Mouse (Mus musculus) cerebellum, adult 18-20 months (tissue): ENCODE data around the gene Pip4k2a.

Source experiments
- DNase-seq, 2 experiments: peaks; one replicate each; pipeline ENCODE4 v3.0.0; 2021

Gene Pip4k2a

GRCm38 (mm10) chr2:18891991-18892537 lies 105.9 kb downstream of the Pip4k2a start:
- DNase-seq = no peak

GRCm38 (mm10) chr2:18890227-18891001 lies 107.5 kb downstream of the Pip4k2a start:
- no peak for DNase-seq

- no peak for DNase-seq
These were observed 113.6 kb downstream of the Pip4k2a start for GRCm38 (mm10) chr2:18884277-18884676.

- no peak for DNase-seq
These were observed 123.3 kb downstream of the Pip4k2a start for GRCm38 (mm10) chr2:18874626-18875025.

- no peak for DNase-seq
These were observed 123.9 kb downstream of the Pip4k2a start for GRCm38 (mm10) chr2:18874063-18874462.

GRCm38 (mm10) chr2:18873440-18873839 lies 124.5 kb downstream of the Pip4k2a start:
- no peak for DNase-seq

GRCm38 (mm10) chr2:18872797-18873196 lies 125.1 kb downstream of the Pip4k2a start:
- DNase-seq = peak; percentile 58 to 70

GRCm38 (mm10) chr2:18871087-18871486 lies 126.8 kb downstream of the Pip4k2a start:
- no peak for DNase-seq

GRCm38 (mm10) chr2:18867069-18867468 lies 130.9 kb downstream of the Pip4k2a start:
- DNase-seq = no peak

GRCm38 (mm10) chr2:18864719-18865118 lies 133.2 kb downstream of the Pip4k2a start:
- no peak for DNase-seq

GRCm38 (mm10) chr2:18861607-18862158 lies 136.2 kb downstream of the Pip4k2a start:
- no peak for DNase-seq

GRCm38 (mm10) chr2:18860686-18861085 lies 137.2 kb downstream of the Pip4k2a start:
- DNase-seq = peak; percentile 52 to 56

GRCm38 (mm10) chr2:18857952-18858351 lies 140.0 kb downstream of the Pip4k2a start:
- no peak for DNase-seq

- no peak for DNase-seq
These were observed 141.5 kb downstream of the Pip4k2a start for GRCm38 (mm10) chr2:18856461-18856860.

GRCm38 (mm10) chr2:18855246-18855645 lies 142.7 kb downstream of the Pip4k2a start:
- DNase-seq = no peak

- no peak for DNase-seq
These were observed 144.6 kb downstream of the Pip4k2a start for GRCm38 (mm10) chr2:18853345-18853744.

- no peak for DNase-seq
These were observed 147.3 kb downstream of the Pip4k2a start for GRCm38 (mm10) chr2:18850657-18851056.

GRCm38 (mm10) chr2:18848074-18848629 lies 149.8 kb downstream of the Pip4k2a start:
- no peak for DNase-seq

GRCm38 (mm10) chr2:18842527-18842926 lies 155.4 kb downstream of the Pip4k2a start:
- DNase-seq = no peak

GRCm38 (mm10) chr2:18841051-18841450 lies 156.9 kb downstream of the Pip4k2a start:
- no peak for DNase-seq

GRCm38 (mm10) chr2:18839532-18839931 lies 158.4 kb downstream of the Pip4k2a start:
- no peak for DNase-seq

GRCm38 (mm10) chr2:18835266-18835908 lies 162.5 kb downstream of the Pip4k2a start:
- DNase-seq = peak; percentile 26 to 28

GRCm38 (mm10) chr2:18833024-18833590 lies 164.8 kb downstream of the Pip4k2a start:
- no peak for DNase-seq
